ENCODE assay signal across 25 mouse cellular contexts in genomic region chr1:139292023-139292422, GRCm38 (mm10).
A peak's percentile ranks its signal among the peaks of the same experiment; 100 is the strongest.
DNase-seq lines count a peak whose midpoint lies in the region; ATAC-seq and TF ChIP-seq lines count a peak whose summit lies in the region.
"Had no signal": no experiment of that assay in that cellular context is flagged by ENCODE, and none has a peak within 500 bp of the region (broad histone marks: within the 10 kb centered on the region; RNA-seq: fewer than 3 reads in every experiment).

No protein-coding gene starts in this region.

- DNase-seq in kidney, postnatal 36 days: no peak
- DNase-seq in midbrain, embryonic 10.5 days (ENCODE audit: low spot score): no peak
- peak; percentile 17 for DNase-seq in Muller cell, postnatal 12 days (ENCODE audit: inconsistent ontology term)
- DNase-seq in brain, embryonic 14.5 days (ENCODE audit: low read depth): peak; percentile 56
- DNase-seq: adrenal gland, adult 8-10 months; B cell, adult 2 months; cerebellum, adult 18-20 months; gastrocnemius, postnatal 10 days; heart, postnatal 10 days; kidney, adult 2 months; lung, embryonic 14.5 days; lung, postnatal 14 days; right cerebral cortex, postnatal 14 days; thymus, postnatal 4 days had no signal

- no peaks in the 10 kb centered on the region for H3K36me3 ChIP-seq in kidney, embryonic 14.5 days (ENCODE audit: control insufficient read depth, insufficient read depth, low read length)
- no peaks in the 10 kb centered on the region for H3K36me3 ChIP-seq in midbrain, embryonic 10.5 days
- no peaks in the 10 kb centered on the region for H3K36me3 ChIP-seq in midbrain, embryonic 16.5 days (ENCODE audit: control insufficient read depth, insufficient read depth, low read length)
- H3K36me3 ChIP-seq: heart, embryonic 13.5 days; limb, embryonic 12.5 days; liver, embryonic 15.5 days; neural tube, embryonic 12.5 days had no signal

- no peaks in the 10 kb centered on the region for H3K9me3 ChIP-seq in kidney, embryonic 14.5 days (ENCODE audit: control insufficient read depth, low read length)
- H3K9me3 ChIP-seq in midbrain, embryonic 10.5 days (replicated peaks): no peaks in the 10 kb centered on the region
- H3K9me3 ChIP-seq in midbrain, embryonic 16.5 days (replicated peaks; ENCODE audit: control insufficient read depth, low read length, poor library complexity, severe bottlenecking): no peaks in the 10 kb centered on the region
- H3K9me3 ChIP-seq: heart, embryonic 13.5 days; limb, embryonic 12.5 days; liver, embryonic 15.5 days; neural tube, embryonic 12.5 days had no signal

- no peak for TF ChIP-seq CTCF in brain, embryonic 14.5 days (IDR thresholded peaks at IDR 0.05; ENCODE audit: borderline replicate concordance, extremely low read depth, insufficient read depth, insufficient read length)

- no peak overlapping the region for H3K4me3 ChIP-seq in kidney, embryonic 14.5 days (ENCODE audit: low read length)
- no peak overlapping the region for H3K4me3 ChIP-seq in midbrain, embryonic 10.5 days
- H3K4me3 ChIP-seq in midbrain, embryonic 16.5 days (ENCODE audit: low read depth, low read length): no peak overlapping the region
- H3K4me3 ChIP-seq: erythroblast, embryonic 14.5 days; heart, embryonic 13.5 days; layer of hippocampus, adult 2 months; left cerebral cortex, adult 2 months; limb, embryonic 12.5 days; liver, embryonic 15.5 days; neural tube, embryonic 12.5 days had no signal

- H3K27me3 ChIP-seq in kidney, embryonic 14.5 days (ENCODE audit: control insufficient read depth, insufficient read depth, low read length): no peaks in the 10 kb centered on the region
- H3K27me3 ChIP-seq in midbrain, embryonic 10.5 days (ENCODE audit: low read depth, poor library complexity, severe bottlenecking): no peaks in the 10 kb centered on the region
- H3K27me3 ChIP-seq in midbrain, embryonic 16.5 days (ENCODE audit: control insufficient read depth, insufficient read depth, low read depth, low read length): no peaks in the 10 kb centered on the region
- H3K27me3 ChIP-seq: heart, embryonic 13.5 days; limb, embryonic 12.5 days; liver, embryonic 15.5 days; neural tube, embryonic 12.5 days had no signal

- H3K4me1 ChIP-seq in kidney, embryonic 14.5 days (ENCODE audit: control insufficient read depth, insufficient read depth, low read length): no peaks in the 10 kb centered on the region
- peaks cover 15% of the 10 kb centered on the region for H3K4me1 ChIP-seq in midbrain, embryonic 10.5 days
- no peaks in the 10 kb centered on the region for H3K4me1 ChIP-seq in midbrain, embryonic 16.5 days (ENCODE audit: control insufficient read depth, insufficient read depth, low read length)
- H3K4me1 ChIP-seq: heart, embryonic 13.5 days; limb, embryonic 12.5 days; liver, embryonic 15.5 days had no signal

- ATAC-seq in kidney, embryonic 14.5 days (ENCODE audit: low FRiP score, low TSS enrichment): peak; percentile 84
- no peak for ATAC-seq in midbrain, embryonic 16.5 days
- ATAC-seq: activated CD4-positive, CD25-positive, alpha-beta regulatory T cell, adult 4 months; hindbrain, embryonic 16.5 days had no signal

- WGBS in kidney, embryonic 14.5 days: 50% methylated on average over 4 of the region's 4 CpGs
- WGBS in midbrain, embryonic 10.5 days: 56% methylated on average over 4 of the region's 4 CpGs
- WGBS in midbrain, embryonic 16.5 days: 37% methylated on average over 4 of the region's 4 CpGs

- H3K27ac ChIP-seq in kidney, embryonic 14.5 days (ENCODE audit: low read depth, low read length): no peak overlapping the region
- H3K27ac ChIP-seq in midbrain, embryonic 10.5 days (replicated peaks): 0 out of 2 replicates have a peak overlapping the region, but pooled peaks have one; percentile 23
- H3K27ac ChIP-seq in midbrain, embryonic 16.5 days (ENCODE audit: low read length): no peak overlapping the region
- H3K27ac ChIP-seq: heart, embryonic 13.5 days; layer of hippocampus, adult 2 months; left cerebral cortex, adult 2 months; limb, embryonic 12.5 days; liver, embryonic 15.5 days; neural tube, embryonic 12.5 days had no signal

- no peak overlapping the region for H3K4me2 ChIP-seq in kidney, embryonic 14.5 days (replicated peaks; ENCODE audit: low read depth, low read length)
- H3K4me2 ChIP-seq in midbrain, embryonic 16.5 days (ENCODE audit: low read length): no peak overlapping the region
- H3K4me2 ChIP-seq: heart, embryonic 13.5 days; limb, embryonic 12.5 days; liver, embryonic 15.5 days; lung, embryonic 14.5 days; neural tube, embryonic 12.5 days had no signal

- no peak overlapping the region for H3K9ac ChIP-seq in kidney, embryonic 14.5 days (ENCODE audit: low read depth, low read length)
- H3K9ac ChIP-seq in midbrain, embryonic 16.5 days (ENCODE audit: low read depth, low read length): no peak overlapping the region
- H3K9ac ChIP-seq: heart, embryonic 13.5 days; limb, embryonic 12.5 days; liver, embryonic 15.5 days; lung, embryonic 14.5 days; neural tube, embryonic 12.5 days had no signal

- TF ChIP-seq POLR2A in brain, embryonic 14.5 days (IDR thresholded peaks at IDR 0.05; ENCODE audit: borderline replicate concordance, extremely low read depth, insufficient read depth, insufficient read length, poor library complexity, severe bottlenecking): no peak

Comparison
In these comparisons a context has a peak if more than half of its experiments do, and no peak if none do; other contexts are left out.
1. DNase-seq: peak in Muller cell, postnatal 12 days (single experiment) and brain, embryonic 14.5 days (single experiment); none in kidney, postnatal 36 days (0 of 2) and midbrain, embryonic 10.5 days (single experiment).